Mouse (Mus musculus) bone marrow macrophage, adult 2 months (primary cell): ENCODE results near the gene Polk.

Experiments used
- CTCF ChIP-seq: IDR thresholded peaks from 2 replicates; pipeline ENCODE4 v1.5.1; 2012; ENCODE audit warnings: low read depth, mild to moderate bottlenecking, low read length, moderate library complexity
- POLR2A ChIP-seq: IDR thresholded peaks from 2 replicates; pipeline ENCODE4 v1.6.1; 2012; ENCODE audit warnings: mild to moderate bottlenecking, low read depth, low read length, borderline replicate concordance

DNA sequence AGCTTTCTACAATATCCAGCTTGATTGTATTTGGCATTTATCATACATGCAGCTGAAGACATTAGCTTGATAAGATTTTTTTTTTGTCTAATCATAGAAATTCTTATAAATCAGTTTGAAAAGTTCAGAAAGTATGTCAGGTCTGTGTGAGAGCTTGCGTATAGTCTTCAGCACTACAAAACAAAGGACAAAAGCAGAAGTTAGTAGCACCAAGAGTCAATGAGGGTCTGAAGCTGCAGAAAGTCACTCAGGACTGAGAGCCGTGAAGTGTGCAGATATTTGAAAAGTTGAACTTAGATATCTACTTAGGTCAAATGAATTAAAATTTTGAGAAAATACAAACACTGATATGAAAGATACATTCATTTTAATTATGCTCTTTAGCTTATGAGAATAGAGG is 36.7 kb upstream of the Polk start:
- TF ChIP-seq POLR2A (no peak), CTCF (no peak)
